Mouse (Mus musculus) left cerebral cortex, adult 8-10 months (tissue): Measurements from ENCODE around the gene Gimap7. TPM values are rescaled to one million over a fixed set of nuclear protein-coding genes. Genes with fewer than 3 reads are reported as not detected.

ENCODE experiments used
- DNase-seq, 2 experiments: peaks; one replicate each; pipeline ENCODE4 v3.0.0; 2022; ENCODE audit warnings: low spot score in 2 of 2
- total RNA-seq, 4 experiments: library from RNA; stranded (reverse); gene quantifications; 2 replicates each; pipeline ENCODE4 v1.2.4; 2022

The Gimap7 gene
- total RNA-seq, 4 experiments from 2014 or later: not detected

DNA sequence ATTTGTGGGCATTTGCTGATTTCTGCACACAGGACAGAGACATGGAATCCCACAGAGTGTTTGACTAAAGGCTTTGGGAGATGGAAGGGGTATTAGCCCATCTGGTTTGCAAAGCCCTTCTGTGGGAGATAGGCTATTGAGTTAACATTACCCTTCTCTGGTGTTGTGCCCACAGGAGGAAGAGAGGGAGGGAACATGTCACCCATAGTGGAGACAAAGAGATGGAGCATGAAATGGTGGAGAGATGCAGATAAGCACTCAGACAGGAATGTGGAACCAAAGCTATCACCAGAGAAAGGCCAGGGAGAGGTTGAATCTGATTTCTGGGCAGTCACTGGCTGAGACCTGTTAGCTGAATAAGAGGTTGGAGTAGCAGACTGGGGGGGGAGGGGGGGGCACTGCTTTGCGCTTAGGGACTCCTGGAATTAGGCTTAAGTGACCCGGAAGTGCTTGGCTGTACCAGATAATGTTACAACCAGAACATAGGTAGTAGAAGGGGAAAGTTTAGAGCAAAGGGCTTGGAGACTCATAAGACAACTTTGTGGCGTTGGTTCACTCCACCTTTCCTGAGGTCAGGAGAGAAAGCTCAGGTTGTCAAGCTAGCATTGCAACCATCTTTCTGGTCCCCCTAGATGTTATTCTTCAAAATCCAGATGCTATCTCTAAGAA lies 22.2 kb downstream of the Gimap7 start:
- DNase-seq: no peak

DNA sequence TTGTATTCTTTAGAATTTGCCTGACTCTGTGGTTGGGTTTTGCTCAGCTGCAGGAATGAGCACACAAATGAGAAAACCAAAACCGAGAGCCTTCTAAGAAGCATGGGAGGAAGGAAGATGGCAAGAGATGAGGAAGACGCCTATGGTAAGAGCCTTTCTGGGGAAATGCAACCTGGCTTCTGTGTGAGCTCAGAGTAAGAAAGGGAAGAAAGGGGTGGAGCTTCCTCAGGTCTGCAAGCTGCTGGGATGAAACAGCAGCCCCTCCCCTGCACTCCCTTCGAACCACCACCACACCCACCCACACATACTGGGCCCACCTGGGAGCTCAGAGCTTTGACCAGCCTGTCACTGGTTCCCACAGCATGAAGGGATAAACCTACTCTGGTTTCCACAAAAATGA lies 22.9 kb downstream of the Gimap7 start:
- no peak for DNase-seq

DNA sequence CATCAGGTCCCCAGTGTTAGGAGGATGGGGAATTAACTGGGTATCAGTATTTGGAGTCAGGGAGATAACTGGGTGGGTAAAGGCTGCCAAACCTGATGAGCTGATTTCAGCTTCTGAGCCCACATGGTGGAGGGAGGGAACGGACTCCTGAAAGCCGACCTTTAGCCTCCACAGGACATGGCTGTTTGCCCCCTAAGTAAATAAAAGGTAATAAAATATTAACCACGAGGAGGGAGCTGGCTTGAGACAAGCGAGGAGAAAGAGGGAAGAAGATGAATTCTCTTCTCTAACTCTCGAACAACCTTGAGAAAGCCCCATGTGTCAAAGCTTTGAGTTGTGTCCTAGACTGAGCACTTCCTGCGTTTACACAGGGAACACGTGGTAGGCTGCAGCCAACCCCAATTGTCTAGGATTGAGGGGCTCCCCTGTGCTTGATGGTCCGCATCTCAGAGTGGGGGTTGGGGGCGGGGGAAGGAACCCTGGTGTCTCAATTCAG lies 23.3 kb downstream of the Gimap7 start:
- no peak for DNase-seq

DNA sequence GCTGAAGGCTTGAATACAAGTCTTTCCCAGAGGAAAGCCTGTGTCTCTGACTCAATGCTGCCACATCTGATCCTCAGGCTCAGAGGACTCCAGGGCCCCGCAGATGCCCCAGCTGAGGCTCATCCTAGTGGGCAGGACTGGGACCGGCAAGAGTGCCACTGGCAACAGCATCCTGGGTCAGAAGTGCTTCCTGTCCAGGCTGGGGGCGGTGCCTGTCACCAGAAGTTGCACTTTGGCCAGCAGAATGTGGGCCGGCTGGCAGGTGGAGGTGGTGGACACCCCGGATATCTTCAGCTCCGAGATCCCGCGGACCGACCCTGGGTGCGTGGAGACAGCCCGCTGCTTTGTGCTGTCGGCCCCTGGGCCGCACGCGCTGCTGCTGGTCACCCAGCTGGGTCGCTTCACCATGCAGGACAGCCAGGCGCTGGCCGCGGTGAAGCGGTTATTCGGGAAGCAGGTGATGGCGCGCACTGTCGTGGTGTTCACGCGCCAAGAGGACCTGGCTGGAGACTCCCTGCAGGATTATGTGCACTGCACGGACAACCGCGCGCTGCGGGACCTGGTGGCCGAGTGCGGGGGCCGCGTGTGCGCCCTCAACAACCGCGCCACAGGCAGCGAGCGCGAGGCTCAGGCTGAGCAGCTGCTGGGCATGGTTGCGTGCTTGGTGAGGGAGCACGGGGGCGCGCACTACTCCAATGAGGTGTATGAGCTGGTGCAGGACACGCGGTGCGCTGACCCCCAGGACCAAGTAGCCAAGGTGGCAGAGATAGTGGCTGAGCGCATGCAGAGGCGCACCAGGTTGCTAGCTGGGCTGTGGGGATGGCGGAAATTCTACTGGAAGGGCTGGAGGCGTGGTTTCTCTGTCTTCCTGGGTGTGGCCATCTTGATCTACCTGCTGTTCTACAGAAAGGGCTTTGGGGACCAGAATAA lies 24.3 kb downstream of the Gimap7 start:
- peak in 1 of 2 experiments; percentile 14 for DNase-seq

DNA sequence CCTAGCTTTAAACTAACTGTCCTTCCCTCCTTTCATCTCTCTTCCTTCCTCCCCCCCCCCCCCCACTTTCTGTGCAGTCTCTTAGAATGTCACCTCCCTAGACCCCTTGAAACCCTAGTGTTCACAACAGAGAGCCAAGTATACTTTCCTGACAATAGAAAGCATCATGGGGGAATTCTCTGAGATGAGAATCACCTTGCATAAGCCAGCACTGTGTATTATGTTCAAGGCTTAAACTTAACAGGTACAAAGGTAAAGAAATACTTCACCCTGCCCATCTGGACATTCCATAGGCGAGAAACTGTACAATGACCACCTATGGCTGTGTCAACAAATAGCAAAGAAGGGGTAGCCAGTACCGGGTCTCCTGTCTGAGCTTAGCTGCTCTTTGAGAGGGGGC lies 27.1 kb downstream of the Gimap7 start:
- DNase-seq: no peak

DNA sequence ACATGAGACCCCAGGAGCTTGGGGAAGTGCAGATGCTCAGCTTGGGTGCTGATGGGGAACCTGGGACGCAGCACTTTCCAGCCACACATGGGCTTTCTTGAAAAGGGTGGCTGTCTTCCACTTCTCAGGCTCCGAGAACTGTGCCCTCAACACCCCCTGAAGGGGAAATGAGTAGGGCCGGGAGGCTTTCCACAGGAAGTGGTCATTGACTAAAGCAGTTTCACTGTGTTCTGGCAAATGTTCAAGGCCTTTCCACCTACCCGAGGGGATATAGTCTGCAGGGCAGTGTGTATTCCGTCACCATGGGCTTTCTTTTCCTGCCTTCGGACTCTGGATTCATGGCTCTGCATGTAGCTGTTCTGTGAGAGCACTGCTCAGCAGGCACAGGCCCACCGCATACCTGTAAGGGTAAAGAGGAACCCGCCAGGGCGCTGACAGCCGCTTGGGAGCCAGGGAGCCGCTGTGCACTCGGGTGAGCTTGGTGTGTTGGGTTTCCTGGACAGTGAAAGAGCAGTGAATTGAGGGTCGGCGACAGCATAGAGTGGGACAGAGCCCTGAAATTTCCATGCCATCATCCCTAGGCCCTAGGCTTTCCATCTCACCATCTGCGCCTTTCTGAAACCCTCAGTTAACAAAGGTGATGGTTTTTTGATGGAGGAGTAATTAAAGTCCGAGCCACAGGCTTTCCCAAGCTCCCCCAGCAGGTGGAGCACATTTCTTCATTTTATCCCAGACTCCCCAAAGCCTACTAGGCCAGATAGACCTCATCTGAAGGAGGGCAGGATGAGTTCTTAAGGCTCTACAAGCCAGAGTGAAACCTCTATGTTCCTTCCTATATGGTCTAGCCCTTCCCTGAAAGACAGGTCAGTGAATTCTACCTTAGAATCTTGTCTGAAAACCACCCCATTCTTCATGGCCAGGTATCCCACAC lies 27.8 kb downstream of the Gimap7 start, which contains the start of gene Gimap5:
Gene Gimap5, plus strand, starts transcription at position 239 of the 931 bp plus-strand sequence.
- no peak for DNase-seq

DNA sequence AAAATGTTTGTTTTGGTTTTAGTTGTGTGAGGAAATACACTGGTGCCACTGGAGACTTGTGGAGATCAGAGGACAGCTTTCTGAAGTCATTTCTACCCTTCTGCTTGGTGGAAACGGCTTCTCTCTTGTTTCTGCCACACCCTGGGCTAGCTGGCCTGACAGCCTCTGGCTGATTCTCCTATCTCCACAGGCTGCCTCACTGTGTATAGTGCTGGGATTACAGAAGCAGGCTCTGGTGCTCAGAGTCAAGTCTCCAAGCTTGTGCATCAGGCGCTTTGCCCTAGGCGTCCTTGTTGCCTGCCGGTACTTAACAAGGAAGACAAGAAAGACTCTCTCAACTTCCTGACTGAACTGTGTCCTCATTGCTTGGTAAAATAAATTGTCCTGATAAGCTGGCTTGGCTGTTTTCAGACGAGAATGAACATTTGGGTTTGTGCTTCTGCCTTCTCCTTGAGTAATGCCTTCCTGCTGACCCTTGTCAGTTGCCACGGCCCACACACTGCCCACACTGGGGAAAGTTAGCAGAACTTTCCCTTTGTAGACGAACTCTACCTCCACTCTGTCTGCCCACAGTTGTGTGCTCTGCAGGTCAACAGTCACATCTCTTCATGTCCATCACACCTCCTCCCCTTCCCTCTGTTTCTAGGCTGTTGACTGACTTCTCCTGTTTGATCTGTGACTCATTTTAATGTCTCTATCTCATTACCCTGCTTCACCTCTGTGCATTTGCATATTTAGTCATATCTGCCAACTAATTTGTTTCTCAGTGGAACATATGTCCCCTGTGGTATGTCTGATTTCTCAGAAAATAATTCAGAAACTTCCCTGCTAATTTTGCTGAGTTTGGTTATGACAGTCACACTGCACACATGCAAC lies 28.9 kb downstream of the Gimap7 start:
- no peak for DNase-seq

DNA sequence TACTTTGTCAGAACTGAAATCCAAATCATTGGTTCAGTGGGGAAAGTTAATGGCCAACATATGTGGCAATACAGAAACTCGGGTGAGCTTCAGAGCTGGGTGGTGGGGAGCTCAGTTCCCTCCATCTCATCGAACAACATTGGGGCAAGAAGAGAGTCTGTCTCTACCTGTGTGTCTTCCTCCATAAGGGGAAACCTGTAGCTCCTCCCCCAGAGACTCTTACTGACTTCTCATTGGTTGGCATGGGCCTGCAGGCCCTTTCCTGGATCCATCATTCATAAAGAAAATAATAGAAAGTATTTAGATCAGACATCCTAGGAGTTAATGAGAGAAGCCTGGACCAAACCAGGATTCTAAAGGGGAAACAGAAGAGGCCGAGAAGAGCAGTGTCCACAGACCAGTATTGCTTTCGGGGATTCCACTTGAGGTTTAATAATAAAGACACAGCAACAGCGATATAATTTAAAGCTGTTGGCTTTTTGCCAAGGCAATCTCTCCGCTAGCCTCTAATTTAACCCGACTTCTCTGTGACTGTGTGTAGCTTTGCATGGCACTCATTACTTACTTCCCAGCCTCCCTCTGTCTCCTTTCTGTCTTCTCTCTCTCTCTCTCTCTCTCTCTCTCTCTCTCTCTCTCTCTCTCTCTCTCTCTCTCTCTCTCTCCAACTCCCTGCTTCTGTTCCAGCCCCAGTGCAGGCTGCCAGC lies 45.3 kb downstream of the Gimap7 start:
- no peak for DNase-seq

DNA sequence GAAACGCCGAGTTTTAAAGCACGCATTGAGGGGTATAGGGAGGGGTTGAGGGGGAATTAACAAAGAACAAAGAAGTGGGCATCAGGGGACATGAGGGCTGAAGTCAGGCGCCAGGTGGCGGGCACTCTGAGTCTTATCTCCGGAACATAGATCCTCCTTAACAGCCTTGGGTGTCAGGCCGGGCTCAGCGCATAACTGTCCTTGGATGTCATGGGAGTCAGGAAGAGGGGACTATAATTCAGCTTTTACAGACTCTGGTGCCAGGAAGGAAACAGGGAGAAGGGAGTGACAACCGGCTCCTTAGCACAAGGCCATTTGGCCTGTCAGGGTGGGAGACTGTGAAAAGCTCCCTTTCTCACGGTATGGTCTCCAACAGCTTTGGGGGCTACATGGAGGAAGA lies 46.1 kb downstream of the Gimap7 start:
- no peak for DNase-seq

DNA sequence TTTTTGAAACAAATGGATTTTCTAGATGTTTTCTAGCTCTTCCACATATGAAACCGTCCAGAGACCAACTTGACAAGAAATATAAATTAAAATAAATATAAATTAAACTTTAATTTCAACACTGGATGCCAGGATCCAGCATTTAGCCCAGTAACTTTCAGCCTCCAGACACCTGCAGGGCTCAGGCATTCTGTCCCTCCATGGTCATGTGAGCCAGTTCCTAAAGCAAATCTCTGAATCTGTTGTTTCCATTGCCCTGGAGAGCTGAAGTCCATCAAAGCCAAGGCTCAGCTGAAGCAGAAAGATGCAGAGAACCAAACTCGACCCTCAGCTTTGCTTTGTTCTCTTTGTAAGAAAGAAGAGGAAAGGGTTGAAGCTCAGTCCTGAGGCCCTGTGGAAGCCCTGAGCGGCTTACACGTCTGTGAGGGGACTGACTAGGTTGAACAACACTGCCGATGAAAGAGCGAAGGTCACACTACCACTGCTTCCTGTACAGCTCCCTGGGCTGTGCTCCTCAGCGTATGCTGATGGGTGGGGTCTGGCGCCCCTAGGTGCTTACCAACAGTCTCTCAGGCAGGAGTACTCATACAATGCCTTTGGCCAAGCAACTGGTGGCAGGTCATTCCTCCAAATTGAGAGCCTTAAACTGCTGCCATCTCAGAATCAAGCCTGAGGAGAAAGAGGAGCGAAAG lies 49.9 kb downstream of the Gimap7 start:
- no peak for DNase-seq

DNA sequence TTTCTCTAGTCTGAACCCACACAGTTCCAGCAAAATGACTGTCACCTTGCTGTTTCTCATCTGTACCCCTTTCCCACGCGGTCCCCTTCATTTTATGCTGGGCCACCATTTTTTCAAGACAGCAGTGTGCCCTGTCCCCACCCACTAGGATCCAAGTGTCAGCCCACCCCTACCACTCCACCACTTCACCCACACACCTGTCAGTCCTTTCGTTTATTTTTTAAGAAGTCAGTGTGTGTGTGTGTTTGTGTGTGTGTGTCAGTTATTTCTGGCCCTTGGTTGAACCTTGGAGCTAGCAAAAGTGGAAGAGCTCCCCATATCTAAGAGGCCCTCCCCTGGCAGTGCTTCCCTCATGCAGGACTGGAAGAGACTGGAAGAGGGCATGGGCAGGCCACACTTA lies 50.5 kb downstream of the Gimap7 start:
- DNase-seq: no peak

DNA sequence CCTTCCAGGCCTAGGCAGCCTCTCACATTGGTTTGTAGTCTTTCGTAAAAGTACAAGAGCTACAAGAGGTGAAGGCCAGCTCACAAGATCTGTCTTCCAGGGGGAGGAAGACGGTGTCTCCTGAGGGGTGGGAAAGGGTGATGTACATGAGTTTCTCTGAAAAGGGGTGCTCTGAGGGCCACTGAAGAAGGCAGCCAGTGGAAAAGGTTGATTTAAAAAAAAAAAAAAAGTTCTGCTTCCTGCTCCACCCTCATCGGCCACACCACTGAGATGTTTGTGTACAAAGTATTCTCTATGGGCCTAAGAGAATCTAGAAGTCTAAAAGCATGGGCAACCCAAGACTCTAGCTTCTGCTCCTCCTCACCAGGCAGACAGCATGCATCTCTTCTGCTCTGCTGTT lies 52.3 kb downstream of the Gimap7 start, which contains the start of gene Gimap3:
Gene Gimap3, minus strand, starts transcription at position 156 of the 400 bp plus-strand sequence.
- DNase-seq: no peak

DNA sequence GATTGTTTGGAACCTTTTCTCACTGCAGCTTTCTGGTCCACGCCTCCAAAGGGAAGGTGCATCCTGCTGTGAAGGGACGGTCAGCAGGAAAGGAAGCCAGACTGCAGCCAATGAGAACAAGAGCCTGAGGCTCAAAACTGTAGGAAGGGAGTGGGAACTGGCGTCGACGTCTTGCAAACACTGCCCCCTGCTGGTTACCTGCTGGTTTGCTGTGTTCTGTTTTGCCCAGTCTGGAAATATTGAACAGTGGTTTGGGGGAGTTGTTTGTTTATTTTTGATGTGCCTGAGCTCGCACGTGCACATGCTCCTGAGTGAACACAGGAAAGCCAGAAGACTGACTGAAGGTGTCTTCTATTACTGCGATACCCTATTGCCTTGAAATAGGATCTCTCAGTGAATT lies 53.6 kb downstream of the Gimap7 start:
- DNase-seq: peak; percentile 20 to 60

Other genes starting within 250 kb of the Gimap7 start
- 100 to 1,000 TPM; 400 to 422 (median 415) TPM for gene Atp6v0e2, start 181.0 kb upstream of the Gimap7 start, total RNA-seq
- 10 to 100 TPM; 41.6 to 55.1 (median 46.4) TPM for gene Lrrc61, start 163.8 kb upstream of the Gimap7 start, total RNA-seq
- 10 to 100 TPM; 16.1 to 17.3 (median 16.9) TPM for gene Rarres2, start 145.8 kb upstream of the Gimap7 start, total RNA-seq
- not detected for gene Gm45021, start 129.0 kb upstream of the Gimap7 start, total RNA-seq
- gene Repin1, start 124.7 kb upstream of the Gimap7 start, total RNA-seq: 10 to 100 TPM; 62.2 to 67.3 (median 64.6) TPM
- gene Gm44965, start 124.7 kb upstream of the Gimap7 start, total RNA-seq: 1 to 10 TPM in 1 of 4 experiments, not detected in 3; 1.6 TPM
- gene Zfp775, start 116.6 kb upstream of the Gimap7 start, total RNA-seq: 1 to 10 TPM; 7.7 to 9.5 (median 7.8) TPM
- gene AI854703, start 91.9 kb upstream of the Gimap7 start, total RNA-seq: 10 to 100 TPM; 15.2 to 16.7 (median 16.1) TPM
- gene Gimap8, start 71.4 kb upstream of the Gimap7 start, total RNA-seq: 1 to 10 TPM in 1 of 4 experiments, under 1 TPM in 3; 0.77 to 1.0 (median 0.83) TPM
- gene Gimap9, start 42.5 kb upstream of the Gimap7 start, total RNA-seq: 1 to 10 TPM in 1 of 4 experiments, under 1 TPM in 3; 0.36 to 1.0 (median 0.45) TPM
- gene Gimap4, start 34.1 kb upstream of the Gimap7 start, total RNA-seq: under 1 TPM in 3 of 4 experiments, not detected in 1; 0.41 to 0.56 (median 0.55) TPM
- gene Gimap6, start 10.4 kb upstream of the Gimap7 start, total RNA-seq: 1 to 10 TPM; 3.1 to 4.3 (median 4.0) TPM
- 1 to 10 TPM in 1 of 4 experiments, not detected in 3; 2.3 TPM for gene Gm28053, start within 50 bp of the Gimap7 start, total RNA-seq
- gene Gimap1, start 20.4 kb downstream of the Gimap7 start, total RNA-seq: 1 to 10 TPM; 1.6 to 2.8 (median 1.8) TPM
- 1 to 10 TPM in 1 of 4 experiments, under 1 TPM in 3; 0.32 to 1.2 (median 0.89) TPM for gene Gimap5, start 27.6 kb downstream of the Gimap7 start, total RNA-seq
- gene Gimap3, start 52.2 kb downstream of the Gimap7 start, total RNA-seq: not detected
- gene Tmem176a, start 122.3 kb downstream of the Gimap7 start, total RNA-seq: 10 to 100 TPM; 28.8 to 63.0 (median 40.9) TPM
- 10 to 100 TPM; 48.3 to 96.9 (median 67.8) TPM for gene Tmem176b, start 122.9 kb downstream of the Gimap7 start, total RNA-seq
- not detected for gene Aoc1, start 154.3 kb downstream of the Gimap7 start, total RNA-seq
- gene 1600015I10Rik, start 211.3 kb downstream of the Gimap7 start, total RNA-seq: not detected